Mouse (Mus musculus): ENCODE measurements around the gene Ptk7.

GRCm38 (mm10) chr17:46605126-46605525, 24.2 kb downstream of the Ptk7 start:
- TF ChIP-seq EP300 (IDR thresholded peaks at IDR 0.05; ENCODE audit: low read depth) = no peak
- no peak for TF ChIP-seq CTCF (IDR thresholded peaks at IDR 0.05; ENCODE audit: low read depth)

All from heart, postnatal 0 days (tissue).